Mouse (Mus musculus) liver, embryonic 16.5 days (tissue): Measurements from ENCODE around the gene Etv5. TPM values are rescaled to one million over a fixed set of nuclear protein-coding genes. Genes with fewer than 3 reads are reported as not detected.

ENCODE experiments used
- ATAC-seq: fragments of 200-750 bp; cut with Nextera tagmentation; 2 replicates; pipeline ENCODE4 v1.8.0; 2017; ENCODE audit warnings: low read depth, mild to moderate bottlenecking, moderate number of reproducible peaks, moderate library complexity
- H3K27ac ChIP-seq: fragments of 300-500 bp; sonication (generic); 2 replicates; pipeline ENCODE4 v1.5.1; 2014; ENCODE audit warnings: mild to moderate bottlenecking, low read length
- H3K27me3 ChIP-seq: fragments of 300-500 bp; sonication (generic); 2 replicates; pipeline ENCODE4 v1.6.1; 2014; ENCODE audit warnings: low read depth, low read length, mixed read lengths; ENCODE audit not compliant: control insufficient read depth, insufficient read depth
- H3K36me3 ChIP-seq: fragments of 300-500 bp; sonication (generic); 2 replicates; pipeline ENCODE4 v1.6.1; 2014; ENCODE audit warnings: mild to moderate bottlenecking; ENCODE audit not compliant: control insufficient read depth, insufficient read depth
- H3K4me1 ChIP-seq: fragments of 300-500 bp; sonication (generic); 2 replicates; pipeline ENCODE4 v1.6.1; 2014; ENCODE audit warnings: low read depth, low read length, mixed read lengths; ENCODE audit not compliant: control insufficient read depth
- H3K4me2 ChIP-seq: fragments of 300-500 bp; sonication (generic); 2 replicates; pipeline ENCODE4 v1.6.1; 2014; ENCODE audit warnings: low read depth, low read length, mixed read lengths
- H3K4me3 ChIP-seq: fragments of 300-500 bp; sonication (generic); 2 replicates; pipeline ENCODE4 v1.5.1; 2014; ENCODE audit warnings: low read depth, mild to moderate bottlenecking, low read length
- H3K9ac ChIP-seq: fragments of 300-500 bp; sonication (generic); 2 replicates; pipeline ENCODE4 v1.6.1; 2014; ENCODE audit warnings: low read depth, low read length
- H3K9me3 ChIP-seq: fragments of 300-500 bp; sonication (generic); replicated peaks from 2 replicates; pipeline ENCODE4 v1.6.1; 2016; ENCODE audit warnings: low read length; ENCODE audit not compliant: control insufficient read depth
- WGBS: fragments of 180-500 bp; shearing (Covaris S2); extraction: QIAGEN DNeasy Blood & Tissue Kit; methylation state at CpG from one replicate; pipeline ENCODE4 v1.1.7; 2014; ENCODE audit not compliant: insufficient replicate concordance; 5-methylcytosine and 5-hydroxymethylcytosine counted together
- polyA plus RNA-seq: library from polyadenylated mRNA; unstranded; fragments of >200 nt; fragmentation: Nextera tagmentation; extraction: Ambion mirVana; gene quantifications from 2 replicates; pipeline ENCODE4 v1.2.1, GENCODE M21; 2015

The Etv5 gene
- polyA plus RNA-seq, 1 experiment from 2014 or later = 3.8 TPM

GRCm38 (mm10) chr16:22417931-22418330, 21.6 kb downstream of the Etv5 start:
- Histone ChIP-seq H3K27me3 (no peaks in the 10 kb centered on the region), H3K4me1 (no peaks in the 10 kb centered on the region), H3K4me3 (no peak overlapping the region), H3K27ac (no peak overlapping the region), H3K9ac (no peak overlapping the region), H3K4me2 (no peak overlapping the region), H3K36me3 (no peaks in the 10 kb centered on the region), H3K9me3 (no peaks in the 10 kb centered on the region)
- WGBS = 70% methylated on average over 7 of the region's 7 CpGs
- no peak for ATAC-seq

- H3K9me3 ChIP-seq = no peaks in the 10 kb centered on the region
- H3K9ac ChIP-seq = no peak overlapping the region
- no peaks in the 10 kb centered on the region for H3K4me1 ChIP-seq
- 65% methylated on average over 8 of the region's 8 CpGs for WGBS
- H3K27me3 ChIP-seq = no peaks in the 10 kb centered on the region
- no peak overlapping the region for H3K4me2 ChIP-seq
- ATAC-seq = no peak
- no peak overlapping the region for H3K27ac ChIP-seq
- no peaks in the 10 kb centered on the region for H3K36me3 ChIP-seq
- no peak overlapping the region for H3K4me3 ChIP-seq
These were observed 22.5 kb downstream of the Etv5 start for GRCm38 (mm10) chr16:22417044-22417443.

GRCm38 (mm10) chr16:22416140-22416848, 23.2 kb downstream of the Etv5 start:
- no peaks in the 10 kb centered on the region for H3K9me3 ChIP-seq

GRCm38 (mm10) chr16:22414205-22414754, 25.2 kb downstream of the Etv5 start:
- WGBS = 70% methylated on average over 9 of the region's 9 CpGs
- no peaks in the 10 kb centered on the region for H3K36me3 ChIP-seq
- no peaks in the 10 kb centered on the region for H3K9me3 ChIP-seq
- no peak overlapping the region for H3K4me2 ChIP-seq
- ATAC-seq = no peak
- H3K27ac ChIP-seq = no peak overlapping the region
- H3K4me3 ChIP-seq = no peak overlapping the region
- H3K9ac ChIP-seq = no peak overlapping the region
- no peaks in the 10 kb centered on the region for H3K4me1 ChIP-seq
- H3K27me3 ChIP-seq = no peaks in the 10 kb centered on the region

More at GRCm38 (mm10) chr16:22416140-22416848, 23.2 kb downstream of the Etv5 start:
- H3K27ac ChIP-seq = no peak overlapping the region
- ATAC-seq = no peak
- no peaks in the 10 kb centered on the region for H3K4me1 ChIP-seq
- H3K27me3 ChIP-seq = no peaks in the 10 kb centered on the region
- no peaks in the 10 kb centered on the region for H3K36me3 ChIP-seq
- WGBS = 68% methylated on average over 6 of the region's 6 CpGs
- no peak overlapping the region for H3K4me2 ChIP-seq
- H3K9ac ChIP-seq = no peak overlapping the region
- no peak overlapping the region for H3K4me3 ChIP-seq

- no peaks in the 10 kb centered on the region for H3K27me3 ChIP-seq
- no peak overlapping the region for H3K27ac ChIP-seq
- H3K4me2 ChIP-seq = no peak overlapping the region
- no peak for ATAC-seq
- no peaks in the 10 kb centered on the region for H3K36me3 ChIP-seq
- H3K4me3 ChIP-seq = no peak overlapping the region
- no peak overlapping the region for H3K9ac ChIP-seq
- no peaks in the 10 kb centered on the region for H3K9me3 ChIP-seq
- no peaks in the 10 kb centered on the region for H3K4me1 ChIP-seq
- WGBS = 74% methylated on average over 16 of the region's 16 CpGs
These were observed 26.9 kb downstream of the Etv5 start for GRCm38 (mm10) chr16:22412459-22413229.

GRCm38 (mm10) chr16:22411764-22412163, 27.8 kb downstream of the Etv5 start:
- no peak for ATAC-seq
- 38% methylated on average over 11 of the region's 11 CpGs for WGBS
- Histone ChIP-seq H3K27me3 (no peaks in the 10 kb centered on the region), H3K9me3 (no peaks in the 10 kb centered on the region), H3K4me3 (no peak overlapping the region), H3K4me2 (no peak overlapping the region), H3K4me1 (no peaks in the 10 kb centered on the region), H3K9ac (no peak overlapping the region), H3K36me3 (no peaks in the 10 kb centered on the region), H3K27ac (no peak overlapping the region)

- no peak for ATAC-seq
These were observed 29.5 kb downstream of the Etv5 start for GRCm38 (mm10) chr16:22410000-22410399.

GRCm38 (mm10) chr16:22408642-22409360, 30.7 kb downstream of the Etv5 start:
- 75% methylated on average over 8 of the region's 8 CpGs for WGBS

More at GRCm38 (mm10) chr16:22410000-22410399, 29.5 kb downstream of the Etv5 start:
- no peaks in the 10 kb centered on the region for H3K9me3 ChIP-seq
- H3K27ac ChIP-seq = no peak overlapping the region
- H3K9ac ChIP-seq = no peak overlapping the region
- no peaks in the 10 kb centered on the region for H3K27me3 ChIP-seq
- no peaks in the 10 kb centered on the region for H3K4me1 ChIP-seq
- H3K4me2 ChIP-seq = no peak overlapping the region
- H3K36me3 ChIP-seq = no peaks in the 10 kb centered on the region
- no peak overlapping the region for H3K4me3 ChIP-seq
- 28% methylated on average over 5 of the region's 5 CpGs for WGBS

More at GRCm38 (mm10) chr16:22408642-22409360, 30.7 kb downstream of the Etv5 start:
- H3K4me1 ChIP-seq = no peaks in the 10 kb centered on the region
- no peak overlapping the region for H3K9ac ChIP-seq
- H3K36me3 ChIP-seq = no peaks in the 10 kb centered on the region
- no peak overlapping the region for H3K4me2 ChIP-seq
- no peak for ATAC-seq
- no peaks in the 10 kb centered on the region for H3K9me3 ChIP-seq
- H3K4me3 ChIP-seq = no peak overlapping the region
- H3K27ac ChIP-seq = no peak overlapping the region
- H3K27me3 ChIP-seq = no peaks in the 10 kb centered on the region
